Mouse (Mus musculus): ENCODE data around the gene Tnnc1. TPM values are rescaled to one million over a fixed set of nuclear protein-coding genes. Genes with fewer than 3 reads are reported as not detected.

The Tnnc1 gene
- polyA plus RNA-seq, 1 experiment from 2014 or later: 1.5 TPM

GRCm38 (mm10) chr14:31193791-31194190, 14.3 kb upstream of the Tnnc1 start:
- H3K9ac ChIP-seq (replicated peaks; ENCODE audit: low read depth, low read length): no peak overlapping the region
- H3K9me3 ChIP-seq (ENCODE audit: control insufficient read depth, low read length): no peaks in the 10 kb centered on the region
- no peak overlapping the region for H3K4me3 ChIP-seq (replicated peaks; ENCODE audit: low read length)
- 58% methylated on average over 7 of the region's 7 CpGs for WGBS
- peaks cover 23% of the 10 kb centered on the region for H3K36me3 ChIP-seq (ENCODE audit: control insufficient read depth, insufficient read depth)
- peaks cover 12% of the 10 kb centered on the region for H3K4me1 ChIP-seq (replicated peaks; ENCODE audit: control insufficient read depth, insufficient read depth, low read length)
- H3K27me3 ChIP-seq (replicated peaks; ENCODE audit: control insufficient read depth, insufficient read depth, low read length): no peaks in the 10 kb centered on the region
- H3K4me2 ChIP-seq (ENCODE audit: low read length): no peak overlapping the region
- ATAC-seq: peak; percentile 39
- H3K27ac ChIP-seq (ENCODE audit: low read length): no peak overlapping the region

DNA sequence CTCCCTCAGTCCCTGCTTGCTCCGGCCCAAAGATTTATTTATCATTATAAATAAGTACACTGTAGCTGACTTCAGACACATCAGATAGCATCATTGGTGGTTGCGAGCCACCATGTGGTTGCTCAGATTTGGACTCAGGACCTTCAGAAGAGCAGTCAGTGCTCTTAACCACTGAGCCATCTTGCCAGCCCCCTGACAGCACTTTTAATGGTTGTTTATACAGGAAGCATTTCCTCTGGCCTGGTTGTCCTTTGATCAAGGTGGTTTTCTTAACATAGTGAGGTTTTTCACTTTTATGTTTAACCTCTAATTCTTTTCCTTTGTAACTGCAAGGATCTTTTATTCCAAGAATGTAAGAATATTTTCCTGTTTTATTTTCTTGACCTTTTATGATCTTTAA, 13.7 kb upstream of the Tnnc1 start:
- no peak overlapping the region for H3K4me3 ChIP-seq (replicated peaks; ENCODE audit: low read length)
- H3K4me2 ChIP-seq (ENCODE audit: low read length): no peak overlapping the region
- no peak overlapping the region for H3K9ac ChIP-seq (replicated peaks; ENCODE audit: low read depth, low read length)
- no peaks in the 10 kb centered on the region for H3K27me3 ChIP-seq (replicated peaks; ENCODE audit: control insufficient read depth, insufficient read depth, low read length)
- no peak for ATAC-seq
- 85% methylated on average over 2 of the region's 2 CpGs for WGBS
- H3K4me1 ChIP-seq (replicated peaks; ENCODE audit: control insufficient read depth, insufficient read depth, low read length): peaks cover 12% of the 10 kb centered on the region
- no peak overlapping the region for H3K27ac ChIP-seq (ENCODE audit: low read length)
- peaks cover 19% of the 10 kb centered on the region for H3K36me3 ChIP-seq (ENCODE audit: control insufficient read depth, insufficient read depth)
- no peaks in the 10 kb centered on the region for H3K9me3 ChIP-seq (ENCODE audit: control insufficient read depth, low read length)

GRCm38 (mm10) chr14:31194891-31195513, 13.1 kb upstream of the Tnnc1 start:
- 71% methylated on average over 14 of the region's 14 CpGs for WGBS
- H3K27ac ChIP-seq (ENCODE audit: low read length): no peak overlapping the region

DNA sequence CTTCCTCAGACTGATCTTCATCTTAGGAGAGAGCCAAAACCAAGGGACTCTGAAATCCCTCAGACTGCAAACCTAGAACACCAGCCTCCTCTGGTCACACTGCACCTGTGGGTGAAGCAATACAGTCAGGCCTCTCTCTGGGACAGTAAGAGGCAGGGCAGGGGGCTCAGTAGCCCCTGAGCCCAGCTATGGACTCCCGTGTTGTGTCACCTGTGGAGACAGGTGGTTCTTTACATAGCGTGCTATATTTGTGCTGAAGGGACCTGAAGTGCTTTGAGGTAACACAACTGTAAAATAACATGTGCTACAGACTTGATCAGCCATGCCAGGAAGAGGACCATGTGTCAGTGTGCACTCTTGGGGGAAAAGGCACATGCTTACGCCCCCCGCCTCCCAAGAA, 12.6 kb upstream of the Tnnc1 start:
- Histone ChIP-seq H3K27ac (ENCODE audit: low read length) (no peak overlapping the region), H3K36me3 (ENCODE audit: control insufficient read depth, insufficient read depth) (peaks cover 20% of the 10 kb centered on the region), H3K4me2 (ENCODE audit: low read length) (no peak overlapping the region), H3K27me3 (replicated peaks; ENCODE audit: control insufficient read depth, insufficient read depth, low read length) (no peaks in the 10 kb centered on the region), H3K4me3 (replicated peaks; ENCODE audit: low read length) (no peak overlapping the region), H3K9ac (replicated peaks; ENCODE audit: low read depth, low read length) (no peak overlapping the region), H3K9me3 (ENCODE audit: control insufficient read depth, low read length) (no peaks in the 10 kb centered on the region), H3K4me1 (replicated peaks; ENCODE audit: control insufficient read depth, insufficient read depth, low read length) (peaks cover 12% of the 10 kb centered on the region)
- ATAC-seq: no peak
- WGBS: 97% methylated on average over 4 of the region's 4 CpGs

More at GRCm38 (mm10) chr14:31194891-31195513, 13.1 kb upstream of the Tnnc1 start:
- no peaks in the 10 kb centered on the region for H3K27me3 ChIP-seq (replicated peaks; ENCODE audit: control insufficient read depth, insufficient read depth, low read length)
- H3K9me3 ChIP-seq (ENCODE audit: control insufficient read depth, low read length): no peaks in the 10 kb centered on the region
- H3K4me1 ChIP-seq (replicated peaks; ENCODE audit: control insufficient read depth, insufficient read depth, low read length): peaks cover 12% of the 10 kb centered on the region
- H3K4me3 ChIP-seq (replicated peaks; ENCODE audit: low read length): no peak overlapping the region
- H3K36me3 ChIP-seq (ENCODE audit: control insufficient read depth, insufficient read depth): peaks cover 21% of the 10 kb centered on the region
- no peak overlapping the region for H3K4me2 ChIP-seq (ENCODE audit: low read length)
- no peak for ATAC-seq
- H3K9ac ChIP-seq (replicated peaks; ENCODE audit: low read depth, low read length): no peak overlapping the region

GRCm38 (mm10) chr14:31195968-31196367, 12.1 kb upstream of the Tnnc1 start:
- Histone ChIP-seq H3K4me2 (ENCODE audit: low read length) (no peak overlapping the region), H3K9me3 (ENCODE audit: control insufficient read depth, low read length) (no peaks in the 10 kb centered on the region), H3K9ac (replicated peaks; ENCODE audit: low read depth, low read length) (no peak overlapping the region), H3K27me3 (replicated peaks; ENCODE audit: control insufficient read depth, insufficient read depth, low read length) (no peaks in the 10 kb centered on the region), H3K4me3 (replicated peaks; ENCODE audit: low read length) (no peak overlapping the region), H3K36me3 (ENCODE audit: control insufficient read depth, insufficient read depth) (peaks cover 17% of the 10 kb centered on the region), H3K4me1 (replicated peaks; ENCODE audit: control insufficient read depth, insufficient read depth, low read length) (peaks cover 12% of the 10 kb centered on the region), H3K27ac (ENCODE audit: low read length) (no peak overlapping the region)
- ATAC-seq: no peak

DNA sequence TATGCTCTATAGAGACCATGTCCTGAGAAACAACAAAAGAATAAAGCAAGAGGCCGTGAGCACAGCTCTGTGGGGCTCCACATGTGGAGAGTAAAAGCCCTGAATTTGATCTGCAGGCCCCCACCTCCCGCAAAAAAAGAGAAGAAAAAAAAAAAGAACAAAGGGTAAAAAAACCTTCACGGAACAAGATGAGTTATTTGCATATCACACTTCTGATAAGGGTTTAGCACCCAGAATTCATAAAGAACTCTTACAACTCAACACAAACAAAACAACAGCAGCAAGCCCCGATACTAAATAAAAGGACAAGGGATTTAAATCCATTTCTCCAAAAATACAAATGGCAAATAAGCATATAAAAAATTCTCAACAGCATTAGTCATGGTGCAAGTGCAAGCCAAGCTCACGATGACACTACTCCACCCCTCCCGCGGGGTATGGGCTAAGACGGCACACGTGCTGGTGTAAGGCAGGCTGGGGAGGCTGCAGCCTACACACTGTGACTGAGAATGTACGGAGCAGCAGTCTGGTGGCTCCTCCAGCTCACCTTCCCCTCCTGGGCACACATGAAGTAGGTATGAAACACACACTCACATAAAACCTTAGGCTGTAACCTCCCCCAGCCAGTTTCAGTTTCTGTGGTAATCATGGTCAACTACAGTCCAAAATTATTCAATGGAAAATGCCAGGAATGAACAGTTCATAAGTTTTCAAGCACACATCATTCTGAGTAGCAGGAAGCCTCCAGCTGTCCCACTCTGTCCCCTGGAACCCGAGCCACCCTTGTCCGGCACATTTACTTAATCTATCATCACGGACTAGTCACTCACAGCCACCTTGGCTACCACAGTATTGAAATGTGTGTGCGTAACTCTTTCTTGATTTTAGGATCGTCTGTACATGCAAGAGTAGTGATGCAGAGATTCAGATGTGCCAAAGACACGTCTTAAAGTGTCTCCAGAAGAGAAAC, 10.3 kb upstream of the Tnnc1 start:
- H3K27me3 ChIP-seq (replicated peaks; ENCODE audit: control insufficient read depth, insufficient read depth, low read length): no peaks in the 10 kb centered on the region
- H3K36me3 ChIP-seq (ENCODE audit: control insufficient read depth, insufficient read depth): peaks cover 25% of the 10 kb centered on the region
- no peak for ATAC-seq
- H3K9ac ChIP-seq (replicated peaks; ENCODE audit: low read depth, low read length): no peak overlapping the region
- no peak overlapping the region for H3K4me3 ChIP-seq (replicated peaks; ENCODE audit: low read length)
- no peak overlapping the region for H3K27ac ChIP-seq (ENCODE audit: low read length)
- peaks cover 12% of the 10 kb centered on the region for H3K4me1 ChIP-seq (replicated peaks; ENCODE audit: control insufficient read depth, insufficient read depth, low read length)
- H3K4me2 ChIP-seq (ENCODE audit: low read length): no peak overlapping the region
- 66% methylated on average over 16 of the region's 16 CpGs for WGBS
- no peaks in the 10 kb centered on the region for H3K9me3 ChIP-seq (ENCODE audit: control insufficient read depth, low read length)

GRCm38 (mm10) chr14:31199599-31199998, 8.5 kb upstream of the Tnnc1 start:
- Histone ChIP-seq H3K9ac (replicated peaks; ENCODE audit: low read depth, low read length) (no peak overlapping the region), H3K4me1 (replicated peaks; ENCODE audit: control insufficient read depth, insufficient read depth, low read length) (peaks cover 10% of the 10 kb centered on the region), H3K36me3 (ENCODE audit: control insufficient read depth, insufficient read depth) (peaks cover 29% of the 10 kb centered on the region), H3K9me3 (ENCODE audit: control insufficient read depth, low read length) (no peaks in the 10 kb centered on the region), H3K4me3 (replicated peaks; ENCODE audit: low read length) (no peak overlapping the region), H3K4me2 (ENCODE audit: low read length) (no peak overlapping the region), H3K27ac (ENCODE audit: low read length) (no peak overlapping the region), H3K27me3 (replicated peaks; ENCODE audit: control insufficient read depth, insufficient read depth, low read length) (no peaks in the 10 kb centered on the region)
- no peak for ATAC-seq
- 90% methylated on average over 7 of the region's 7 CpGs for WGBS

DNA sequence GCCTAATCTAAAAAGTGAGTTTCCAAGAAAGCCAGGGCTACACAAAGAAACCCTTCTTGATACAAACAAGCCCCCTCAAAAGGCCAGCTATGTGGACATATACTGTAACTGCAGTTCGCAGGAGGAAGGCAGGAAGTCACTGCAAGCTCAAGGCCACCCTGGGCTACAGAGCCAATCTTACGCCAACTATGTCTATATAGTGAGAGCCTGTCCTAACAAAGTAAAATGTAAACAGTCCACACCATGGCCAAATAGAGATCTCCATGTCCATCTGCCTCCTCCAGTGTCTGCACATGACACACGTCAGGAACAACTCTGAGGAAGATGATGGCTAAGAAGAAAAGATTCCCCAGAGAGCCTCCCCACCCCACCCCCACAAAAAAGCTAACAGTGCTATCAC, 8.1 kb upstream of the Tnnc1 start:
- WGBS: 89% methylated on average over 3 of the region's 3 CpGs
- Histone ChIP-seq H3K4me2 (ENCODE audit: low read length) (no peak overlapping the region), H3K4me1 (replicated peaks; ENCODE audit: control insufficient read depth, insufficient read depth, low read length) (peaks cover 15% of the 10 kb centered on the region), H3K4me3 (replicated peaks; ENCODE audit: low read length) (no peak overlapping the region), H3K9me3 (ENCODE audit: control insufficient read depth, low read length) (no peaks in the 10 kb centered on the region), H3K9ac (replicated peaks; ENCODE audit: low read depth, low read length) (no peak overlapping the region), H3K36me3 (ENCODE audit: control insufficient read depth, insufficient read depth) (peaks cover 29% of the 10 kb centered on the region), H3K27ac (ENCODE audit: low read length) (no peak overlapping the region), H3K27me3 (replicated peaks; ENCODE audit: control insufficient read depth, insufficient read depth, low read length) (no peaks in the 10 kb centered on the region)
- ATAC-seq: no peak

- H3K36me3 ChIP-seq (ENCODE audit: control insufficient read depth, insufficient read depth): peaks cover 27% of the 10 kb centered on the region
- ATAC-seq: no peak
Measured at GRCm38 (mm10) chr14:31204844-31205243, 3.3 kb upstream of the Tnnc1 start.

More at GRCm38 (mm10) chr14:31204844-31205243, 3.3 kb upstream of the Tnnc1 start:
- Histone ChIP-seq H3K4me2 (ENCODE audit: low read length) (peak overlapping the region; percentile 96), H3K27me3 (replicated peaks; ENCODE audit: control insufficient read depth, insufficient read depth, low read length) (no peaks in the 10 kb centered on the region), H3K9ac (replicated peaks; ENCODE audit: low read depth, low read length) (peak overlapping the region; percentile 92), H3K4me1 (replicated peaks; ENCODE audit: control insufficient read depth, insufficient read depth, low read length) (peaks cover 20% of the 10 kb centered on the region), H3K9me3 (ENCODE audit: control insufficient read depth, low read length) (no peaks in the 10 kb centered on the region), H3K4me3 (replicated peaks; ENCODE audit: low read length) (peak overlapping the region; percentile 87), H3K27ac (ENCODE audit: low read length) (peak overlapping the region; percentile 91; the same call in 1 of the 2 replicates)
- 71% methylated on average over 4 of the region's 4 CpGs for WGBS

All from forebrain, embryonic 16.5 days (tissue).